Mouse (Mus musculus) effector memory CD4-positive, alpha-beta T cell, adult 7 months (primary cell): ENCODE data around the gene Luc7l. TPM values are rescaled to one million over a fixed set of nuclear protein-coding genes. Genes with fewer than 3 reads are reported as not detected.

Source experiments
- polyA plus RNA-seq: library from polyadenylated mRNA; unstranded; fragments of 100-300 nt; shearing (Covaris generic); gene quantifications from one replicate; pipeline ENCODE4 v1.2.1, GENCODE M21; 2017

The Luc7l gene
- polyA plus RNA-seq: 138 TPM

DNA sequence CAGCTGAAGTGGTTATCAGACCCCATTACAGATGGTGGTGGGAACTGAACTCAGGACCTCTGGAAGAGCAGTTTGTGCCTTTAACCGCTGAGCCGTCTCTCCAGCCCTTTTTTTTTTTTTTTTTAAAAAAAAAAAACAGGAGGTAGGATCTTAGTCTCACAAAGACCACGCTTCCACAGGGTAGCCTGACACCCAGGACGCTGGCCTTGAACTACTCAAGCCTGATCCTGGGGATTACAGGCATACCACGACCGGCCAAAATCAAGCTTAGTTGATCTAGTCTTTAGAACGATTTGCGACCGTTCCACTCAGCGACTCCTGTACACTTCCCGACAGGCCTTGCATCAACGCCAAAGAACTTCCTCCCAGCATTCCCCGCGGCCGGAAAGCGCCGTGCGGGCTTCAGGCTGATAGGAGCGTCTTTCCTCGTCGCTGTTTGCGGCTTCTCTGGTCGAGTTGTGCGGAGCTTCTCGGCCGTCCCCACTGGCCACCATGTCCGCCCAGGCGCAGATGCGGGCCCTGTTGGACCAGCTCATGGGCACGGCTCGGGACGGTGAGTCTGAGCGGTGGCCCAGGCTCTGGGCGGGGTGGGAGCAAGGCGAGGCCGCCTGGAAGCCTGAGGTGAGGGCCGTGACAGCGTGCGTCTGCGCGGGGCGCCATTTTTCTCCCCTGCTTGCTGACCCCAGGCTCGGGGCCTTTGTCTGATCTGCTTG is at the start of gene Luc7l:
Gene Luc7l, plus strand, starts transcription at position 358 of the 713 bp plus-strand sequence.

DNA sequence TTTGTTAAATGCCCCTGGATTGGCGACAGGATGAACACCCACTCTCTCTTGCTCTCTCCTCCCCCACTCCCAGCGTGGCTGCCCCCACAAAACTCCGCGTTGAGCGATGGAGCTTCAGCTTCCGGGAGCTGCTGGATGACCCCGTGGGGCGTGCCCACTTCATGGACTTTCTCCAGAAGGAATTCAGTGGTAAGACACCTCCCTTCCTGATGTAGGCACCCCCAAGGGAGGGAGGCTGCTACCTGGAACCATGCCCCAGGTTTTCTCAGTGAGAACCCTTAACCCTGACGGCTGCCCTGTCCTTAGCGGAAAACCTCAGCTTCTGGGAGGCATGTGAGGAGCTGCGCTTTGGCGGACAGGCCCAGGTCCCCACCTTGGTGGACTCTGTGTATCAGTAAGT is 45.0 kb upstream of the Luc7l start, which contains the start of gene Arhgdig:
Gene Arhgdig, minus strand, starts transcription at position 101 of the 400 bp plus-strand sequence.

DNA sequence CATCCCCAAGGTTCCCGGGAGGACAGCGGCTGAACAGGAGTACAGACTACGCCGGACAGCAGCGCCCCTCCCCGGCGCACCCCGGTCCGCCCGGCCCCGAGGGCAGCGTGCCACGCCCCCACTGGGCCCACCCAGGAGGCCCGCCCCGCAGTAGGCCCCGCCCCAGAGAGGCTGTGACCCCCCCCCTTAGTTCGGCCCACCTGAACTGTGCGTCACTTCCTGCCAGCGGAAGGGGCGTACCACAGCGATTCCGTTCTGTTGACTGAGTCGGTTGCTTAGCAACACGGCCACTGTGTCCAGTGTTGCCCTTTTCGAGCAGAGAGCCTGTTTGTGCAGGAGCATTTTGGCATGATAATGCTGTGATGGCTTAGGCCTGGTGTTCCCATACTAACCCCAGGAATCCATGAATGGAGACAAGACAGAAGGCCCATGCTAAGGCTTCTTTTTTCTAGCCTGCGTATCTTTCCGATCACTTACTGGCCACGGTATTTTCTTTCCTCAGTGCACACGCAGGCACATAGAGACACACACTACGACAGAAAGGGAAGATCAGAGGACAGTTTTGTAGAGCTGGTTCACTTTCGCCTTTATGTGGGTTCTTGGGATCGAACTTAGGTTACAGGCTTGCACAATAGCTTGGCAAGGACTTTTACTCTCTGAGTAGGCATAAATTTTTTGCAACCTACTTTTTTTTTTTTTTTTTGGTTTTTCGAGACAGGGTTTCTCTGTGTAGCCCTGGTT is 8.4 kb upstream of the Luc7l start, which contains the start of gene Fam234a:
Gene Fam234a, minus strand, starts transcription at position 142 of the 741 bp plus-strand sequence.

Other genes starting within 250 kb of the Luc7l start
- 19.7 TPM for gene Rab11fip3, start 183.3 kb upstream of the Luc7l start, polyA plus RNA-seq
- gene Decr2, start 162.6 kb upstream of the Luc7l start, polyA plus RNA-seq: 19.8 TPM
- gene Nme4, start 157.3 kb upstream of the Luc7l start, polyA plus RNA-seq: 19.5 TPM
- 37.8 TPM for gene Tmem8, start 139.6 kb upstream of the Luc7l start, polyA plus RNA-seq
- gene Mrpl28, start 129.4 kb upstream of the Luc7l start, polyA plus RNA-seq: 36.0 TPM
- 106 TPM for gene Axin1, start 114.2 kb upstream of the Luc7l start, polyA plus RNA-seq
- 1.5 TPM for gene Pdia2, start 53.8 kb upstream of the Luc7l start, polyA plus RNA-seq
- gene Rgs11, start 49.9 kb upstream of the Luc7l start, polyA plus RNA-seq: 16.9 TPM
- not detected for gene Arhgdig, start 45.1 kb upstream of the Luc7l start, polyA plus RNA-seq
- gene Fam234a, start 8.7 kb upstream of the Luc7l start, polyA plus RNA-seq: 18.5 TPM
- gene Neurl1b, start 161.9 kb downstream of the Luc7l start, polyA plus RNA-seq: 0.10 TPM